Mouse (Mus musculus) liver, adult 2 months (tissue): ENCODE data around the gene Fam118b. TPM values are rescaled to one million over a fixed set of nuclear protein-coding genes. Genes with fewer than 3 reads are reported as not detected.

ENCODE experiments used
- DNase-seq: peaks from one replicate; pipeline ENCODE4 v3.0.0-alpha.2; 2011; ENCODE audit warnings: low read depth, low spot score; ENCODE audit errors: extremely low read depth
- H3K27ac ChIP-seq: fragments of 200-500 bp; replicated peaks from 2 replicates; pipeline ENCODE4 v1.5.1; 2012; ENCODE audit warnings: low read depth, mild to moderate bottlenecking, control low read depth, inconsistent platforms, low read length; ENCODE audit not compliant: insufficient read depth
- H3K27me3 ChIP-seq: fragments of 200-500 bp; 2 replicates; pipeline ENCODE4 v1.6.1; 2012; ENCODE audit warnings: mild to moderate bottlenecking, moderate library complexity, low read length, inconsistent platforms; ENCODE audit not compliant: control insufficient read depth, insufficient read depth
- H3K36me3 ChIP-seq: fragments of 200-500 bp; 2 replicates; pipeline ENCODE4 v1.6.1; 2012; ENCODE audit warnings: low read length, inconsistent platforms; ENCODE audit not compliant: control insufficient read depth, insufficient read depth
- H3K4me1 ChIP-seq: fragments of 200-500 bp; 2 replicates; pipeline ENCODE4 v1.6.1; 2011; ENCODE audit warnings: low read length; ENCODE audit not compliant: control insufficient read depth, insufficient read depth
- H3K4me3 ChIP-seq: fragments of 200-500 bp; 2 replicates; pipeline ENCODE4 v1.5.1; 2011; ENCODE audit warnings: low read depth, mild to moderate bottlenecking, control low read depth, low read length, moderate library complexity; ENCODE audit not compliant: insufficient read depth
- H3K79me2 ChIP-seq: fragments of 200-500 bp; 2 replicates; pipeline ENCODE4 v1.6.1; 2012; ENCODE audit warnings: inconsistent platforms, mild to moderate bottlenecking, low read length, moderate library complexity; ENCODE audit not compliant: control insufficient read depth, insufficient read depth
- H3K9ac ChIP-seq: fragments of 200-500 bp; 2 replicates; pipeline ENCODE4 v1.6.1; 2012; ENCODE audit warnings: low read depth, mild to moderate bottlenecking, control low read depth, inconsistent platforms, low read length
- CTCF ChIP-seq: fragments of 200-500 bp; IDR thresholded peaks from 2 replicates; pipeline ENCODE4 v1.5.1; 2011; ENCODE audit warnings: low read depth, low read length, control low read depth
- POLR2A ChIP-seq: fragments of 200-500 bp; IDR thresholded peaks from 2 replicates; pipeline ENCODE4 v1.6.1; 2011; ENCODE audit warnings: low read length, control low read depth; ENCODE audit not compliant: insufficient read depth; ENCODE audit errors: extremely low read depth
- WGBS: fragments of 180-500 bp; shearing (Covaris S2); methylation state at CpG from one replicate; pipeline ENCODE4 v1.1.7; 2018; 5-methylcytosine and 5-hydroxymethylcytosine counted together
- polyA plus RNA-seq: library from polyadenylated mRNA; depleted of rRNA; stranded (reverse); fragments of >200 nt; gene quantifications from 2 replicates; pipeline ENCODE4 v1.2.3, GENCODE M21; 2012
- total RNA-seq: library from RNA; depleted of rRNA; stranded (reverse); fragments of >200 nt; gene quantifications from 2 replicates; pipeline ENCODE4 v1.2.3, GENCODE M21; 2014

Gene Fam118b
- total and polyA plus RNA-seq, 2 experiments = 4.0 to 5.8 TPM

GRCm38 (mm10) chr9:35187351-35187903, 80.2 kb downstream of the Fam118b start:
- no peak overlapping the region for H3K4me3 ChIP-seq
- no peak for DNase-seq
- H3K4me1 ChIP-seq = no peaks in the 10 kb centered on the region
- peaks cover 35% of the 10 kb centered on the region for H3K36me3 ChIP-seq
- H3K79me2 ChIP-seq = no peaks in the 10 kb centered on the region
- H3K27ac ChIP-seq = no peak overlapping the region
- no peak overlapping the region for H3K9ac ChIP-seq
- H3K27me3 ChIP-seq = no peaks in the 10 kb centered on the region
- TF ChIP-seq CTCF = no peak
- no peak for TF ChIP-seq POLR2A
- 84% methylated on average over 10 of the region's 10 CpGs for WGBS

GRCm38 (mm10) chr9:35186430-35186829, 81.2 kb downstream of the Fam118b start:
- 84% methylated on average over 4 of the region's 4 CpGs for WGBS
- no peak overlapping the region for H3K4me3 ChIP-seq
- DNase-seq = no peak
- H3K27me3 ChIP-seq = no peaks in the 10 kb centered on the region
- H3K9ac ChIP-seq = no peak overlapping the region
- H3K79me2 ChIP-seq = no peaks in the 10 kb centered on the region
- no peaks in the 10 kb centered on the region for H3K4me1 ChIP-seq
- TF ChIP-seq POLR2A (no peak), CTCF (no peak)
- H3K36me3 ChIP-seq = peaks cover 33% of the 10 kb centered on the region
- H3K27ac ChIP-seq = no peak overlapping the region

GRCm38 (mm10) chr9:35183359-35183758, 84.2 kb downstream of the Fam118b start:
- 77% methylated on average over 5 of the region's 5 CpGs for WGBS
- H3K4me3 ChIP-seq = no peak overlapping the region

GRCm38 (mm10) chr9:35182832-35183231, 84.8 kb downstream of the Fam118b start:
- peaks cover 11% of the 10 kb centered on the region for H3K36me3 ChIP-seq
- TF ChIP-seq CTCF (no peak), POLR2A (no peak)
- 73% methylated on average over 2 of the region's 2 CpGs for WGBS
- DNase-seq = no peak
- H3K79me2 ChIP-seq = no peaks in the 10 kb centered on the region
- no peak overlapping the region for H3K27ac ChIP-seq
- no peaks in the 10 kb centered on the region for H3K27me3 ChIP-seq
- no peaks in the 10 kb centered on the region for H3K4me1 ChIP-seq
- no peak overlapping the region for H3K4me3 ChIP-seq
- no peak overlapping the region for H3K9ac ChIP-seq

More at GRCm38 (mm10) chr9:35183359-35183758, 84.2 kb downstream of the Fam118b start:
- no peak overlapping the region for H3K9ac ChIP-seq
- H3K27ac ChIP-seq = no peak overlapping the region
- peaks cover 15% of the 10 kb centered on the region for H3K36me3 ChIP-seq
- H3K79me2 ChIP-seq = no peaks in the 10 kb centered on the region
- H3K27me3 ChIP-seq = no peaks in the 10 kb centered on the region
- no peaks in the 10 kb centered on the region for H3K4me1 ChIP-seq
- no peak for DNase-seq
- TF ChIP-seq CTCF (no peak), POLR2A (no peak)

- Histone ChIP-seq H3K36me3 (no peaks in the 10 kb centered on the region), H3K4me1 (peaks cover 3% of the 10 kb centered on the region), H3K9ac (peak overlapping the region; percentile 57), H3K79me2 (no peaks in the 10 kb centered on the region), H3K27me3 (no peaks in the 10 kb centered on the region), H3K27ac (no peak overlapping the region), H3K4me3 (peak overlapping the region; percentile 71)
- TF ChIP-seq POLR2A (no peak), CTCF (no peak)
- no peak for DNase-seq
- WGBS = 37% methylated on average over 14 of the region's 14 CpGs
These were observed 91.4 kb downstream of the Fam118b start for GRCm38 (mm10) chr9:35176124-35176659.
